Mouse (Mus musculus) adrenal gland, postnatal 10 days (tissue): ENCODE measurements at regions not wholly inside any gene's neighbourhood (a gene's known extent, or its start where the extent isn't known, plus 50 kb on each side); places are given as distances from the start of the nearest gene placed in this dataset.
A peak's percentile ranks its signal among the peaks of the same experiment; 100 is the strongest.

Experiments used
- DNase-seq: peaks from one replicate; pipeline ENCODE4 v3.0.0; 2021; ENCODE audit warnings: mixed read lengths

DNA sequence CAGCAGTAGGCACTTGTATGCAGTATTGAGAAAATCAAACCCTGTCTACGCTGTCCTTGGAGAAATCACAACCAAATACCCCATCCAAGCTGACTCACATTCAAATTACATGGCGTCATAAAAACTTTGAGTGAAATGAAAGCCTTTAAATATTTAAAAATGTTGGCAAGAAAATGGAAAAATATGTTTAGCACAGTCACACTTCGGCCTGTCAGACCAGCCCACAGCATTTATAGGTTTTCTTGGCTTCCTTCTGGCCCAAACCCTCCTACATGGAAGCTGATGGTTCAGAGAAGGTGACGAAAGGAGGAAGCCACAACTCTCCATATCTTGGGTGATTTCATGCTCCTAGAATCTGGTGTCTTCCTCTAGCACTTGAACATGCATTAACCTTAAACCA, 240.9 kb upstream of the Gm5148 start:
- no peak for DNase-seq

DNA sequence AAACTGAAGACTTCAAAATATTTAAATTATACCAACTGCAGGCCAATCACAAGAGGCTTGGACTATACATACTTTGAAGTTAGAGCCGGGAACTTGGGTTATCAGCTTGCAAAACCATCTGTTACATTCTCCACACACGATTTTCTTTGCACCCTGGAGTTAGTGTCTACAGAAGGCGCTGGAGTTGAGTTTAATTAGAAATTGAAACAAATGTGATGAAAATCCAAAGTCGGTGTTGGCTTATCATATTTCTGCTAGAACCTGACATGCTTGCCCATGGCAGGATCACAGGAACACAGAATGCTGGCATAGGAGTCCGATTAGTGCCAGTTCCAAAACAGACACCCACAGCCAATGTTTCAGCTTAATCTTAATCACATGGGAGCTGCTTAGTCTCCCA, 239.8 kb upstream of the Gm5148 start:
- DNase-seq, result no peak

- DNase-seq, result no peak
These were observed 238.5 kb upstream of the Gm5148 start for GRCm38 (mm10) chr3:37962811-37963210.

GRCm38 (mm10) chr3:37962043-37962810, 237.9 kb upstream of the Gm5148 start:
- no peak for DNase-seq

DNA sequence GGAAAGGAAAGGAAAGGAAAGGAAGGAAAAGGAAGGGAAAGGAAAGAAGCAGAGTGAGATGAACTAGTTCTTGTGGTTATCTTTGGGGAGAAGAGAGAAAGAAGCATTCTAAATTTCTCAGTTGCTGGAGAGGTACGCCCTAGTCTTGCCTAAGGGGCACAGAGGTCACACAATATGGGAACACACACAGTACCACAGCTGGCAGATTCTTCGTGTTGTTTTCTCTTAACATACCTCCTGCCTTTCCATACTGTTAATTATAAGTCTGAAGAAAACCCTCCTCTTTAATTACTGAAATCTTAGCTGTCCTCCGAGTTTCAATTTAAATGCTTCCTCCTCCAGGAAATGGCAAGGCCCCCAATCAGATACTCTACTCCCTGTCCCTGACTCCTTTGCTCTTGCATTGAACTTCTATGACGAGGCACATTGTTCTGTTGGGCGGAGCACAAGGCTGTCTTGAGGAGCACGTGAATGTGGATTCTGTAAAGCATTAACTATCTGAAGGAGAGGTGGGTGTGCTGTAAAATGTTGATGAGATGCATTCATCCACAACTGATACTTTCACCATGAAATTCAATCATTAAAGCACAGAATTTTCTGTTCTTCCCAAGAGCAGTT, 234.2 kb upstream of the Gm5148 start:
- DNase-seq, result no peak

GRCm38 (mm10) chr3:37956543-37956942, 232.3 kb upstream of the Gm5148 start:
- DNase-seq, result no peak

- DNase-seq, result peak; percentile 63
These were observed 228.6 kb upstream of the Gm5148 start for GRCm38 (mm10) chr3:37952891-37953290.

- no peak for DNase-seq
These were observed 228.0 kb upstream of the Gm5148 start for GRCm38 (mm10) chr3:37952251-37952650.

DNA sequence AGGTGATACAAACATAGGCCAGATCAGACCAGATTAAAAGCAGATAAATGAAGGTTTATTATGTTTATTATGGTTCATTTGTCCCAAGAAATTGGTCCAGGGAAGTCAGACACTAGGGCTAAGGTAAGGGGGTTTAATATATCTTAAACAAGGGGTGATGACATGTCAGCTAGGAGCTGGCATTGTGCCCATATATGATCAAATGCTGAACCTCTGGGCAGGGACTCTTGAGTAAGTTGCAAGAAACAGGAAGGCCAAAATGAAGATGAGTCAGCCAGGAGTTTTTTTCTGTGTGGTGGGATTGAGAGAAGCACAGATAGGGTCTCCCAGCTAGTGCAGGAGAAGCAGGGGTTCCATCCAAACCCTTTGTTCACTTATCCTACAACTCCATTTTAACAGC, 219.4 kb upstream of the Gm5148 start:
- no peak for DNase-seq

DNA sequence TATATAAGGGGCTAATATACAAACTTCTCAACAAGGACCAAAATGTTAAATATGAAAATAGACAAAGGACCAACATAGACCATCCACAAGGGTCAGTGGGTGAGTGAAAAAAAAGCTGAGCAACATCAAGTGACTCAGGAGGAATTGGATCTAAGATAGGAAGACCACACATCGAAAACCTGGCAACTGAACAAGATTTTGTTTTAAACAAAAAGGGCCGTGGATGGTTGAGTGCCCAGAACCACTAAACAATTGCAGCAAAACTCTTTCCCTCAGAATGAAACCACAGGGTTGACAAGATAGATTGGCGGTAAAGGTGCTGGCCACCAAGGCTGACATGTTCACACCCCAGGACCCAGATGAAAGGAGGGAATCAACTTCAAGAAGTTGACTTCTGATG, 215.7 kb upstream of the Gm5148 start:
- DNase-seq, result no peak

DNA sequence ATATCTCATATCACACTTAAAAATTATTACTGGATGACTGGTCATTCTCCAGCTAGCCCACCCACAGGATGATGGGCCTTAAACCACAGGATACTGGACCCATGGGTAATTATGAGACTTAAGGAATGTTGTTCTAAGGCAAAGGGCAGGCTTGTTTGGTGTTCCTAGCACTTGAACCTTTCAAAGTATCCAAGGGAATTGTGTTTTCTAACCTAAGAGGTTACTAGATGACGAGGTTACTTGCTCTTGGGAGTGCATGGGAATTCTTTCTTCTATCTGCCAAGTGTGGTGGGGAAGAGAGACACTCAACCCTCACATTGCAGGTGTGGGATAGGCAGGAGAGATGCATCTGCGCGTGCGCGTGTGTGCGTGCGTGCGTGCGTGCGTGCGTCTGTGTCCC, 214.6 kb upstream of the Gm5148 start:
- DNase-seq, result no peak

- DNase-seq, result peak; percentile 40
These were observed 213.9 kb upstream of the Gm5148 start for GRCm38 (mm10) chr3:37938284-37938596.

- no peak for DNase-seq
These were observed 213.3 kb upstream of the Gm5148 start for GRCm38 (mm10) chr3:37937381-37938283.

GRCm38 (mm10) chr3:37936251-37936931, 212.1 kb upstream of the Gm5148 start:
- DNase-seq, result no peak

GRCm38 (mm10) chr3:37934905-37935708, 210.8 kb upstream of the Gm5148 start:
- peak; percentile 32 for DNase-seq

- no peak for DNase-seq
These were observed 209.9 kb upstream of the Gm5148 start for GRCm38 (mm10) chr3:37934236-37934635.

GRCm38 (mm10) chr3:37928731-37929130, 204.4 kb upstream of the Gm5148 start:
- no peak for DNase-seq

GRCm38 (mm10) chr3:37919450-37920156, 195.3 kb upstream of the Gm5148 start:
- peak; percentile 29 for DNase-seq

- peak; percentile 24 for DNase-seq
These were observed 192.6 kb upstream of the Gm5148 start for GRCm38 (mm10) chr3:37916786-37917479.

DNA sequence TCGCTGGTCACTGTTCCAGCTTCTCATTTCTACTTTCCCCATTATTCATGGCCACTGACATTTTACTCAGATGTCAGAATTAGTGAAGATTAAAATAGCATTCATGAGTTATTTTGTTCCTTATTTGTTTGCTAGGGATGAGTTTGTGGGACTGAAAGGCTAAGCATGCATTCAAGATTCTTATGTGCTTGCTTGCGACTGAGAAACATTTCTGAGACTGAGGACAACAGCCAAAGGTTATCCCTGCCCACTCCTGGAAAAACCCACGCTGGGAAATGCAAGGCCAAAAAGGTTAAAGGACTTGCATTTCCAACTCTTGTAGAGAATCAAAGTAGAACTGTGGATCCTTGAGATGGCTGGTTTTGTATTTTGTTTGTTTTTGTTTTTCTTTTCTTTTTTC, 192.0 kb upstream of the Gm5148 start:
- no peak for DNase-seq
